Mouse (Mus musculus) heart, postnatal 0 days (tissue): Measurements from ENCODE around the gene Nab2. TPM values are rescaled to one million over a fixed set of nuclear protein-coding genes. Genes with fewer than 3 reads are reported as not detected.

Source experiments
- ATAC-seq: fragments of 200-750 bp; cut with Nextera tagmentation; 2 replicates; pipeline ENCODE4 v1.8.0; 2017; ENCODE audit warnings: low read depth, moderate number of reproducible peaks, moderate library complexity; ENCODE audit not compliant: insufficient read depth
- DNase-seq: peaks from one replicate; pipeline ENCODE4 v3.0.0-alpha.2; 2016; ENCODE audit warnings: low spot score
- H3K27ac ChIP-seq: fragments of 300-500 bp; sonication (generic); 2 replicates; pipeline ENCODE4 v1.5.1; 2014; ENCODE audit warnings: low read depth, mild to moderate bottlenecking
- H3K27me3 ChIP-seq: fragments of 300-500 bp; sonication (generic); 2 replicates; pipeline ENCODE4 v1.6.1; 2014; ENCODE audit warnings: low read length, mixed read lengths; ENCODE audit not compliant: control insufficient read depth, insufficient read depth
- H3K36me3 ChIP-seq: fragments of 300-500 bp; sonication (generic); replicated peaks from 2 replicates; pipeline ENCODE4 v1.6.1; 2014; ENCODE audit warnings: low read length, mixed read lengths; ENCODE audit not compliant: control insufficient read depth, insufficient read depth
- H3K4me1 ChIP-seq: fragments of 300-500 bp; sonication (generic); 2 replicates; pipeline ENCODE4 v1.6.1; 2014; ENCODE audit warnings: antibody characterized with exemption; ENCODE audit not compliant: control insufficient read depth, insufficient read depth
- H3K4me2 ChIP-seq: fragments of 300-500 bp; sonication (generic); 2 replicates; pipeline ENCODE4 v1.6.1; 2014; ENCODE audit warnings: low read depth, mild to moderate bottlenecking, low read length, moderate library complexity
- H3K4me3 ChIP-seq: fragments of 300-500 bp; sonication (generic); 2 replicates; pipeline ENCODE4 v1.5.1; 2014; ENCODE audit warnings: low read depth, low read length
- H3K9ac ChIP-seq: fragments of 300-500 bp; sonication (generic); replicated peaks from 2 replicates; pipeline ENCODE4 v1.6.1; 2014; ENCODE audit warnings: low read depth, low read length, mixed read lengths
- H3K9me3 ChIP-seq: fragments of 300-500 bp; sonication (generic); replicated peaks from 2 replicates; pipeline ENCODE4 v1.6.1; 2016; ENCODE audit warnings: low read length; ENCODE audit not compliant: control insufficient read depth
- CTCF ChIP-seq: IDR thresholded peaks from 2 replicates; pipeline ENCODE4 v1.5.1; 2016; ENCODE audit warnings: antibody characterized with exemption, control low read depth, low read depth
- EP300 ChIP-seq: IDR thresholded peaks from 2 replicates; pipeline ENCODE4 v1.6.1; 2016; ENCODE audit warnings: antibody characterized with exemption, low read depth
- WGBS: fragments of 180-500 bp; shearing (Covaris S2); extraction: QIAGEN DNeasy Blood & Tissue Kit; methylation state at CpG from one replicate; pipeline ENCODE4 v1.1.7; 2014; 5-methylcytosine and 5-hydroxymethylcytosine counted together
- polyA plus RNA-seq: library from polyadenylated mRNA; unstranded; fragments of >200 nt; fragmentation: Nextera tagmentation; extraction: Ambion mirVana; gene quantifications from 2 replicates; pipeline ENCODE4 v1.2.1, GENCODE M21; 2015
- total RNA-seq: library from RNA; depleted of rRNA; stranded (reverse); fragments of >200 nt; gene quantifications from 2 replicates; pipeline ENCODE4 v1.2.3, GENCODE M21; 2014; ENCODE audit warnings: low replicate concordance; rRNA removed

Nab2 gene
- total RNA-seq, result 15.3 and 17.0 TPM in 2 replicates
- polyA plus RNA-seq, result 4.0 and 5.3 TPM in 2 replicates

DNA sequence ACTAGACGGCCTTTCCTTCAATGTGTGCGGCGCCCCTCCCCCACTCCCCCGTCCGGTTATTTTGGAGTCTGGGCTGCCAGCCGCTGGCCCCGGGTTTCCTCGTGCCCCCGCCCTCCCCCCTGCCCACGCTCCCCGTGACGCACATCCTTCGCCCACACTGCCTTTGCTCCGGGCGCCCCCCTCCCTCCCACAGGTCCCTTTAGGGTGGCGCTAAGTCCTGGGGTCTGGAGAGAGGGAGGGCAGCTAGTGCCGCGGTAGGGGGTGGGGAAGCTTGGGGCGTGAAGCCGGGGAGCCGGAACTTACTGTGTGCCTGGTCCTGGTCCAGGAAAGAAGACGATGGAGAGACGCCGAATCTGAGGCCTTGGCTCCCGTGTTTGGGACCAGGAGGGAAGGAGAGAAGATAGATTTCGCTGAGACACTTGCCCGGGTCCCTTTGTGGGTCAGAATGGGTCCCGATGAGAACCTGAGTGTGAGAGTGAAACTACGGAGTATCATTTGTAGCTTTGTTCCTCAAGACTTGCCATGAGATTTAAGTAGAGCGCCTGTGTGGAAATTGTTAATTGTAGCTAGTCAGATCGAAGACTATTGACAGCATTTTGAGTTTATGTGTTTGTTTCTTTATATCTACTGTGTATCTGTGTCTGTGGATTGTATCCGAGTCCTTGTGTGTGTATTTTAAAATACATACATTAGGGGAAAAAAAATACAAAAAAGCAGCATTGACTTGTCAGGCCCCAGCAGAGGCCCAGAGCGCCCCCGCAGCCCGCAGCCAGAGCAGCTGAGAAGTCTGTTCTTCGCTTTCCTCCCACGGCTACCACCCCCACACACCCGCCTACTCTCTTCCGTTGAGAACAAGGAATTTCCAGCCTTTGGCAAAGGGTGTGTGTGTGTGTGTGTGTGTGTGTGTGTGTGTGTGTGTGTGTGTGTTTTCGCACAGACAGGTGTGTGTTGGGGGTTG is at the start of gene Nab2:
Gene Nab2, minus strand, starts transcription at position 476 of the 958 bp plus-strand sequence.
- Histone ChIP-seq H3K9me3 (no peaks in the 10 kb centered on the region), H3K9ac (peak within 1 kb of the TSS; percentile 68), H3K27me3 (no peaks in the 10 kb centered on the region), H3K27ac (peak within 1 kb of the TSS; percentile 96), H3K4me2 (peak within 1 kb of the TSS; percentile 71), H3K4me1 (peaks cover 32% of the 10 kb centered on the region), H3K4me3 (peak within 1 kb of the TSS; percentile 65), H3K36me3 (peaks cover 16% of the 10 kb centered on the region)
- peak; percentile 87 for DNase-seq
- TF ChIP-seq CTCF, result 0 out of 2 replicates have a peak, but pooled peaks have one; percentile 1
- no peak for TF ChIP-seq EP300
- ATAC-seq, result peak; percentile 61
- WGBS, result 2% methylated on average over 37 of the region's 40 CpGs

DNA sequence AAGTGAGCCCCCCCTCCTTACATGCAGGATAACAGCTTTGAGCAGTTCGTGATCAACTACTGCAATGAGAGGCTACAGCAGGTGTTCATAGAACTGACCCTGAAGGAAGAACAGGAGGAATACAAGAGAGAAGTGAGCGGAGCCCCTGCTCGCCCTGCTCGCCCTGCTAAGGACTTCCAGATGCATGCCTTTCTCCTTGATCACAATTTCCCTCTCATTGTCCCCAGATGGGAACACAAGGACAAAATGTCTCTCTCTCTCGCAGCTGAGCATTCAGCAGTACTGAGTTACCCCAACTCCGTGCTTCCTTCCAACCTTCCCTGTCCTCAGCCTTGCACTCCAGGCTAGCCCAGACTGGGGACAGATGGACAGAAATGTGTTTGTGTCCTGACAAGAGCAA is 44.4 kb upstream of the Nab2 start:
- TF ChIP-seq EP300, result no peak
- TF ChIP-seq CTCF, result no peak
- Histone ChIP-seq H3K27ac (no peak overlapping the region), H3K4me3 (no peak overlapping the region), H3K9me3 (no peaks in the 10 kb centered on the region), H3K9ac (no peak overlapping the region), H3K36me3 (no peaks in the 10 kb centered on the region), H3K27me3 (no peaks in the 10 kb centered on the region), H3K4me1 (peaks cover 2% of the 10 kb centered on the region), H3K4me2 (no peak overlapping the region)
- 61% methylated on average over 6 of the region's 6 CpGs for WGBS
- ATAC-seq (no peak), DNase-seq (no peak)

DNA sequence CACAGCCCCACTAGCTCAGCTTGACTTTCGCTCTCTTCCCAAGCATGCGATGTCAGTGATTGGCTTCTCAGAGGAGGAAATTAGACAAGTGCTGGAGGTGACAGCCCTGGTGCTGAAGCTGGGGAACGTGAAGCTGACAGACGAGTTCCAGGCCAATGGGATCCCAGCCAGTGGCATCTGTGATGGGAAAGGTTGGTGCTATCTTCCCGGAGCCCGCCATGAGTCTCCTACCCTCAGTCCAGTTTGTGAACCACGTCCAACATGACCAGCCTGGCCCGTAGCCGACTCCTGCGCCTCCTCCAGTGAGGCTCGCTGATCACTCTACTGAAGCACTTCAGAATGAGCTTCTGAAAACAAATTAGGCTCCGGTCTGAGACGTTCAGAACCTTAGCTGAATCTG is 42.0 kb upstream of the Nab2 start:
- no peak overlapping the region for H3K9ac ChIP-seq
- no peak overlapping the region for H3K4me2 ChIP-seq
- no peak for ATAC-seq
- H3K4me3 ChIP-seq, result no peak overlapping the region
- no peak overlapping the region for H3K27ac ChIP-seq
- no peaks in the 10 kb centered on the region for H3K36me3 ChIP-seq
- no peaks in the 10 kb centered on the region for H3K27me3 ChIP-seq
- peaks cover 12% of the 10 kb centered on the region for H3K4me1 ChIP-seq
- DNase-seq, result no peak
- no peak for TF ChIP-seq CTCF
- no peak for TF ChIP-seq EP300
- no peaks in the 10 kb centered on the region for H3K9me3 ChIP-seq
- 72% methylated on average over 13 of the region's 13 CpGs for WGBS

GRCm38 (mm10) chr10:127708850-127709370 is 40.5 kb upstream of the Nab2 start:
- no peak for TF ChIP-seq CTCF
- no peak for TF ChIP-seq EP300
- Histone ChIP-seq H3K4me1 (peaks cover 12% of the 10 kb centered on the region), H3K36me3 (no peaks in the 10 kb centered on the region), H3K4me3 (no peak overlapping the region), H3K4me2 (no peak overlapping the region), H3K27ac (no peak overlapping the region), H3K27me3 (no peaks in the 10 kb centered on the region), H3K9me3 (no peaks in the 10 kb centered on the region), H3K9ac (no peak overlapping the region)
- WGBS, result 85% methylated on average over 3 of the region's 3 CpGs
- DNase-seq (no peak), ATAC-seq (no peak)

- Histone ChIP-seq H3K36me3 (no peaks in the 10 kb centered on the region), H3K4me2 (no peak overlapping the region), H3K4me1 (peaks cover 12% of the 10 kb centered on the region), H3K4me3 (no peak overlapping the region), H3K9ac (no peak overlapping the region), H3K9me3 (no peaks in the 10 kb centered on the region), H3K27me3 (no peaks in the 10 kb centered on the region), H3K27ac (no peak overlapping the region)
- 27% methylated on average over 7 of the region's 7 CpGs for WGBS
- no peak for ATAC-seq
- DNase-seq, result peak; percentile 46
- TF ChIP-seq CTCF, result no peak; the same call in 1 of the 2 replicates
- no peak for TF ChIP-seq EP300
Observed at GRCm38 (mm10) chr10:127707721-127708120, 39.4 kb upstream of the Nab2 start.
